Mouse (Mus musculus): ENCODE measurements at regions not wholly inside any gene's neighbourhood (a gene's known extent, or its start where the extent isn't known, plus 50 kb on each side); places are given as distances from the start of the nearest gene placed in this dataset.
A peak's percentile ranks its signal among the peaks of the same experiment; 100 is the strongest.

DNA sequence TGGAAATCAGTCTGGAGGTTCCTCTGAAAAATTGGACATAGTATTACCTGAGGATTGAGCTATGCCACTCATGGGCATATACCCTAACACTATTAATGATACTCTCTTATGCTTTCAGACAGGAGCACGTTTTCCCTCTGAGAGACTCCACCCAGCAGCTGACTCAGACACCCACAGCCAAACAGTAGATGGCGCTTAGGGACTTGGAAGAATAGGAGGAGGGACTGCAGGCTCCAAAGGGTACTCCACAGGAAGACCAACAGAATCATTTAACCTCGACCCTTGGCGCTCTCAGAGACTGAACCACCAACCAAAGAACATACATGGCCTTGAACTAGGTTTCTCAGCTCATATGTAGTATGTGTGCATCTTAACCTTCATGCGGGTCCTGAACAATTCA lies 216.0 kb upstream of the Fut9 start:
- DNase-seq: peak in 1 of 2 experiments; percentile 28

DNA sequence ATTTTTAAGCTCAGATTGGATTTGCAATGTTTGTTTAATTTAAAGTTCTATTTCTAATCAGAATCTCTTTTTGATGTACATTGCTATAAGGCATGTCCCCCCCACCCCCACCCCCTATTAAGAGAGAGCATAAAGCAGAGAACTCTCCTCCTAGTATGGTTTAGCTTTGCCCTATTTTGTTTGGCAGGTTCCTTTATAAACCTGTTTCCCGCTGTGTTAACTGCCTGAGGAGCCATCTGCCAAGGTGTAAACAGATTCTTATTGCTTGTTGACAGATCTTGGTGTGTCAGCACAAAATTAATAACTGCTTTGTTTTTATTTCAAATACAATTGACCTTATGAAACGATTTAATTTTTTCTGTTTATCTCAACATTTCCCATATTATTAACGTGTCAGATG lies 200.3 kb upstream of the Fut9 start:
- no peak for DNase-seq

DNA sequence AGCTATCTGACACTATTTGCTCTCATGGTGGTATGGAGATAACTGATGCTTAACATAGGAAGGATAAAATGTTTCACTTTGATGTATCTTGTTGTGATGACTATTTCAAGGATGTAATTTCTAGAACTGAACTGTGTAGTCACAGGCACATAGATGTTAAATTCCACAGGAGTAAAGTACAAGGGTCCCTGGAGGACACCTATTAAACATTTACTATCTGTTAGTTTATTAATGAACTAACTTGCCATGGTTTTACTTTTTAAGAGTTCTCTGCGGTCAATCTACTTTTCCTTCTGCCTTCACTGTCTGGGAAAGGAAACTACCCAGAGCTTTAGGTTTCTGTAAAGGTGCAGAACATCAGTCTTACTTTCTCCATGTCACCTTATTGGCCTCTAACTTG lies 198.5 kb upstream of the Fut9 start:
- no peak for DNase-seq

GRCm38 (mm10) chr4:25955696-25956348 lies 155.8 kb upstream of the Fut9 start:
- no peak for DNase-seq

- peak; percentile 7 to 58 for DNase-seq
Observed at GRCm38 (mm10) chr4:25932546-25932945, 132.5 kb upstream of the Fut9 start.

DNA sequence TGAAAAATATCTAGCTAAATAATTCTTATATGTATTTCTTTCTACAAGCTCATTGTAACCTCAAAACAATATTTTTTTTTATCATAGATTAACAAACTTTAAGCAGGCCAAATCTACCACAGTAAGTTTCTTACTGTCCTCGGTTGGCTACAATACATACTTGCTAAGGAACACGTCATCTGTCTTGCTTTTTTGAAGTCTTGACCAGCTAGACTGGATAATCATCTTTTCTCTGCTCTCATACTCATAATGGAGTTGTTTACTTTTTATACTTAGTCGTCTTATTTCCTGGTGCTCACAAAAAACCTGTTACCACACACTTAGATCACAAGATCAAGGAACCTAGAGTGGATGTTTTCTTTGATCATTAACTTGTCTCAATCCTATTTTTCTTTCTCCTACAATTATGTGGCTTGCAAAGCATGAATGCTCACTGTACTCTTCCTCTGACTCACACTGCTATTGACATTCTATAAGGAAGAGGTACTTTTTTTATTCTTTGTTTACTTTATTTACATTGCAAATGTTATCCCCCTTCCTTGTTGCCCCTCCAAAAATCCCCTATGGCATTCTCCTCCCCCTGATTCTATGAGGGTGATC lies 95.4 kb upstream of the Fut9 start:
- DNase-seq: no peak

- no peak for DNase-seq
Observed at GRCm38 (mm10) chr4:25891888-25892661, 92.0 kb upstream of the Fut9 start.

All from kidney, postnatal 25 days (tissue).